Mouse (Mus musculus): ENCODE data around the gene Dmbt1.

DNA sequence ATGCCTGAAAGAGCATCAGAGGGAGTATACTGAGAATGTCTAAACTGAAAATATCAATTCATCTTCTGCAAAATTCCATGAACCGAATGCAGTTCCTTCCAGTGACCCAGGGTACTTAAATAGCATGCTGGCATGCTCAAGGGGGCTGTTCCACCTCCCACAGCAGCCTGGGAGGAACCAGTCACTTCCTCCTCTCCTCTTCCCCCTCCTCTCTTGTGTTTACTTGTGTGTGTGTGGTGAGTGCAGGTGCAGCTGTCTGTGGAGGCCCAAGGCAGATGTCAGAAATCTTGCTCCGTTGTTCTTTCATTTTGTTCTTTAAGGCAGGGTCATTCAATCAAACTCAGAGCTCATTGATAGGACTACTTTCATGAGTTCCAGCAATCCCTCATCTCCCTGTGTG is 137.2 kb downstream of the Dmbt1 start:
- TF ChIP-seq POLR2A (IDR thresholded peaks at IDR 0.05; ENCODE audit: insufficient read depth, low read depth, low read length) (no peak), CTCF (IDR thresholded peaks at IDR 0.05; ENCODE audit: insufficient read depth, low read depth, low read length) (no peak)
